Mouse (Mus musculus) R1 (cell line): ENCODE measurements around the gene Kcnj8.

Source experiments
- DNase-seq: peaks from one replicate; pipeline ENCODE4 v3.0.0-alpha.2; 2018; ENCODE audit warnings: low read depth, low spot score

Gene Kcnj8

GRCm38 (mm10) chr6:142571055-142571618 is at the start of gene Kcnj8:
Kcnj8 (minus strand) TSS chr6:142571614.
- DNase-seq = peak; percentile 58

- no peak for DNase-seq
Observed at GRCm38 (mm10) chr6:142616659-142617058, 45.2 kb upstream of the Kcnj8 start.

GRCm38 (mm10) chr6:142614324-142614723 is 42.9 kb upstream of the Kcnj8 start:
- DNase-seq = no peak

GRCm38 (mm10) chr6:142612366-142612765 is 41.0 kb upstream of the Kcnj8 start:
- DNase-seq = no peak

GRCm38 (mm10) chr6:142609401-142610373 is 38.3 kb upstream of the Kcnj8 start:
- DNase-seq = no peak

GRCm38 (mm10) chr6:142607080-142607479 is 35.7 kb upstream of the Kcnj8 start:
- no peak for DNase-seq

GRCm38 (mm10) chr6:142602772-142603171 is 31.4 kb upstream of the Kcnj8 start:
- peak; percentile 61 for DNase-seq

GRCm38 (mm10) chr6:142578831-142579230 is 7.4 kb upstream of the Kcnj8 start:
- no peak for DNase-seq

GRCm38 (mm10) chr6:142577801-142578200 is 6.4 kb upstream of the Kcnj8 start:
- DNase-seq = no peak

GRCm38 (mm10) chr6:142572876-142573275 is 1.5 kb upstream of the Kcnj8 start:
- DNase-seq = no peak

GRCm38 (mm10) chr6:142571629-142572360 is 381 bp upstream of the Kcnj8 start:
- DNase-seq = peak; percentile 34

- DNase-seq = no peak
Observed at GRCm38 (mm10) chr6:142570046-142570770, 1.2 kb downstream of the Kcnj8 start.

GRCm38 (mm10) chr6:142568713-142569357 is 2.6 kb downstream of the Kcnj8 start:
- no peak for DNase-seq

GRCm38 (mm10) chr6:142567452-142567851 is 4.0 kb downstream of the Kcnj8 start:
- DNase-seq = no peak

- DNase-seq = no peak
Observed at GRCm38 (mm10) chr6:142564746-142565145, 6.7 kb downstream of the Kcnj8 start.

- no peak for DNase-seq
Observed at GRCm38 (mm10) chr6:142561151-142561550, 10.3 kb downstream of the Kcnj8 start.

GRCm38 (mm10) chr6:142558772-142559679 is 12.4 kb downstream of the Kcnj8 start:
- DNase-seq = no peak

- DNase-seq = no peak
Observed at GRCm38 (mm10) chr6:142558076-142558475, 13.3 kb downstream of the Kcnj8 start.

GRCm38 (mm10) chr6:142555988-142556387 is 15.4 kb downstream of the Kcnj8 start:
- no peak for DNase-seq

- DNase-seq = no peak
Observed at GRCm38 (mm10) chr6:142551482-142551881, 19.9 kb downstream of the Kcnj8 start.
